Mouse (Mus musculus) midbrain, embryonic 16.5 days (tissue): Measurements from ENCODE around the gene Mill2. TPM values are rescaled to one million over a fixed set of nuclear protein-coding genes. Genes with fewer than 3 reads are reported as not detected.
A peak's percentile ranks its signal among the peaks of the same experiment; 100 is the strongest.

Source experiments
- ATAC-seq: fragments of 200-750 bp; cut with Nextera tagmentation; 2 replicates; pipeline ENCODE4 v1.8.0; 2017; ENCODE audit warnings: moderate TSS enrichment
- H3K27ac ChIP-seq: fragments of 300-500 bp; sonication (generic); 2 replicates; pipeline ENCODE4 v1.5.1; 2014; ENCODE audit warnings: mild to moderate bottlenecking, low read length, mixed read lengths
- H3K27me3 ChIP-seq: fragments of 300-500 bp; sonication (generic); 2 replicates; pipeline ENCODE4 v1.6.1; 2014; ENCODE audit warnings: low read depth, low read length, mixed read lengths; ENCODE audit not compliant: control insufficient read depth, insufficient read depth
- H3K36me3 ChIP-seq: fragments of 300-500 bp; sonication (generic); 2 replicates; pipeline ENCODE4 v1.6.1; 2014; ENCODE audit warnings: mild to moderate bottlenecking, low read length, moderate library complexity, mixed read lengths; ENCODE audit not compliant: control insufficient read depth, insufficient read depth
- H3K4me1 ChIP-seq: fragments of 300-500 bp; sonication (generic); 2 replicates; pipeline ENCODE4 v1.6.1; 2014; ENCODE audit warnings: mild to moderate bottlenecking, low read length, mixed read lengths; ENCODE audit not compliant: control insufficient read depth, insufficient read depth
- H3K4me2 ChIP-seq: fragments of 300-500 bp; sonication (generic); 2 replicates; pipeline ENCODE4 v1.6.1; 2014; ENCODE audit warnings: mild to moderate bottlenecking, low read length, mixed read lengths
- H3K4me3 ChIP-seq: fragments of 300-500 bp; sonication (generic); 2 replicates; pipeline ENCODE4 v1.5.1; 2014; ENCODE audit warnings: low read depth, mild to moderate bottlenecking, low read length, moderate library complexity, mixed read lengths
- H3K9ac ChIP-seq: fragments of 300-500 bp; sonication (generic); 2 replicates; pipeline ENCODE4 v1.6.1; 2014; ENCODE audit warnings: low read depth, low read length, mixed read lengths
- H3K9me3 ChIP-seq: fragments of 300-500 bp; sonication (generic); replicated peaks from 2 replicates; pipeline ENCODE4 v1.6.1; 2014; ENCODE audit warnings: mild to moderate bottlenecking, low read length, mixed read lengths; ENCODE audit not compliant: control insufficient read depth, poor library complexity, severe bottlenecking
- WGBS: fragments of 180-500 bp; shearing (Covaris S2); extraction: QIAGEN DNeasy Blood & Tissue Kit; methylation state at CpG from one replicate; pipeline ENCODE4 v1.1.7; 2014; 5-methylcytosine and 5-hydroxymethylcytosine counted together
- polyA plus RNA-seq: library from polyadenylated mRNA; unstranded; fragments of >200 nt; fragmentation: Nextera tagmentation; extraction: Ambion mirVana; gene quantifications from 2 replicates; pipeline ENCODE4 v1.2.1, GENCODE M21; 2015

The Mill2 gene
- polyA plus RNA-seq, 1 experiment from 2014 or later: 0.69 TPM

DNA sequence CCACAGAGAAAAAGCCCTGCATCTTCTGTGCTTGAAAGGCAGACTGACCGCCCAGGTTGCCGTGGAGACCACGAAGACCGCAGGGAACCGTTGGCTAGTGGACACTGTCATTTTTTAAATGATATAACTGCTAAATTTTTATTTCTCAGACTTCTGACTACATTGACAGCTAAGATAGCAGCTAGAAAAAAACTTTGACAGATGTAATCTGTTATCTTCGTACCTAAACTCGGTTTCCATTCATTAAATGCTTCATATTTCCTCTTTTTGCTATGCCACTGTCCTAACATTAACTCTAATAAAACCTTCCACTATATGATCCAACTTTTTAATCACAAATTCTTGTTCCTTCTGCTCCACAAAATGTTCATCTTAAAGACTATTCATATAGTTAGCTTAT lies 10.2 kb upstream of the Mill2 start:
- H3K9me3 ChIP-seq: no peaks in the 10 kb centered on the region
- H3K4me1 ChIP-seq: no peaks in the 10 kb centered on the region
- no peak overlapping the region for H3K27ac ChIP-seq
- ATAC-seq: no peak
- H3K9ac ChIP-seq: no peak overlapping the region
- H3K4me3 ChIP-seq: no peak overlapping the region
- H3K36me3 ChIP-seq: no peaks in the 10 kb centered on the region
- WGBS: 67% methylated on average over 7 of the region's 7 CpGs
- H3K4me2 ChIP-seq: no peak overlapping the region
- H3K27me3 ChIP-seq: no peaks in the 10 kb centered on the region

DNA sequence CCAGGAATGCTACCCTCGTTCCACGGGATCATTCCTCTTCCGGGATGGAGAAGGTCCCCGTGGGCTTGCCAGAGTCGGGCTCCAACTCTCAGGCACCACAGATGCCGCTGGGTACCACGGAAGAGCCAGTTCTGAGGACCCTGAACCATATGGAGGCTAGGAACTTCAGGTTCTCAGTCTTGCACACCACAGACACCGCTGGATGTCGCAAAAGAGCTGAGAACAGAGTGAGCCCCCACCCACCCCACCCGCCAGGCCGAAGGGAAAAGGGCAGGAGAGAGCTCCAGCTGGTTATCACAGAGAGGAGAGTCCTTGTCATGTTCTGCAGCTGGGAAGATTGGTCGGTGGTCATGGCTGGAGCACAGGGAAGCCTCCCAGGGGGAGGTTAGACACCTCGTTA lies 7.5 kb upstream of the Mill2 start:
- 57% methylated on average over 13 of the region's 13 CpGs for WGBS
- no peaks in the 10 kb centered on the region for H3K27me3 ChIP-seq
- ATAC-seq: no peak
- H3K27ac ChIP-seq: no peak overlapping the region
- no peaks in the 10 kb centered on the region for H3K9me3 ChIP-seq
- no peak overlapping the region for H3K4me2 ChIP-seq
- H3K36me3 ChIP-seq: no peaks in the 10 kb centered on the region
- no peak overlapping the region for H3K9ac ChIP-seq
- no peaks in the 10 kb centered on the region for H3K4me1 ChIP-seq
- no peak overlapping the region for H3K4me3 ChIP-seq

DNA sequence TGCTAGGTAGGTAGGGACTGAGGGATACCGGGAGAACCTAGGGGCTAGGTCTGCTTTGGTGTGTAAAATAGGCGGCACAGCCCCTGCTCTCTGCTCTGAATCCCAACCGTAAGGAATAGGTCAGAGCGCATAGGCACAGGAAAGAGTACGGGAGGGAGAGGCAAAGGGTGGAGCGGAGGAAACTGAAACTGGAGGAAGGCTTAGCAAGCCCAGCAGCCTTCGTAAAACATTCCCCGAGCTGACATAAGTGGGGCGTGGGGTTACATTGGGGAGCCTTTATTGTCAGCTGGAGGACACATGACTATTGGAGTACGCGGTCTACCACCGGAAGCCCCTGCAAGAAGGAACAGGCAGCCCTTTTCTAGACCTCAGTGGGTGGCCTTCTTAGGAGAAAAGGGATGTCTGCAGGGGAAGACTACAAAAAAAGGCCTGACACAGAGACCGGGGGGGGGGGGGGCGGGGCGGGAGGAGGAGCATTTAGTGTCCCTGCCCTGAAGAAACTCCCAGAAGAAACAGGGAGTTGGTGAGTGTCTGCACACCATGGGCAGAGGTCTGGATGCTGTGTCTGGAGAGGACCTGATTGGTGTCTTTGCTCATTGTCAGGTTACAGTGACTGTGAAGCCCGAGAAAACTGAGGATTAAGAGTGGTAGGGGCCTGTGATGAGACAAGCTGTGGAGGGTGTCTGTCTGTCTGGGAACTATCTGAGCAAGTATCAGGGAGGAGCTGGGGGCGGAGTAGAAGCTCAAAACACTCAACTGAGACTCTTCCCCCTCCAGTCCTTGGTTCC lies 814 bp downstream of the Mill2 start:
- Histone ChIP-seq H3K9me3 (no peaks in the 10 kb centered on the region), H3K4me1 (no peaks in the 10 kb centered on the region), H3K36me3 (no peaks in the 10 kb centered on the region), H3K4me2 (peak overlapping the region; percentile 74), H3K27ac (peak overlapping the region; percentile 71), H3K9ac (peak overlapping the region; percentile 66), H3K4me3 (peak overlapping the region; percentile 40), H3K27me3 (no peaks in the 10 kb centered on the region)
- peak; percentile 77 for ATAC-seq
- 4% methylated on average over 14 of the region's 17 CpGs for WGBS

DNA sequence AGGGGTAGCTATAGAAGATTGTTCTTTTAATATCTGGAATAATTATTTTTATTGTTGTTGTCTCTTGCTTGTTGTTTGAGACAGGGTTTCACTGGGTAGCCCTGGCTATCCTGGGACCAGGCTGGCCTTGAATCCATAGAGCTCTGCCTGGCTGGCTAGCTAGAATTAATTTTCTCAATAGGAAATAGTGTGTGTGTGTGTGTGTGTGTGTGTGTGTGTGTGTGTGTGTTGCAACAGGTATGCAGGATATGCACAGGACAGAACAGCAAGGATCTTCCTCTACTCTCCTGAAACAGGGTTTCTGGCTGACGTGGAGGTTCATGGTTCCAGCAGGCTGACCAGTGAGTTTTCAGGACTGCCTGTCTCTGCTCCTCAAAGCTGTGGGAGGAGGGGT lies 1.4 kb downstream of the Mill2 start:
- peak; percentile 51 for ATAC-seq
- Histone ChIP-seq H3K36me3 (no peaks in the 10 kb centered on the region), H3K9me3 (no peaks in the 10 kb centered on the region), H3K27ac (no peak overlapping the region), H3K27me3 (no peaks in the 10 kb centered on the region), H3K4me2 (peak overlapping the region; percentile 48), H3K4me3 (no peak overlapping the region), H3K9ac (no peak overlapping the region), H3K4me1 (no peaks in the 10 kb centered on the region)
- 55% methylated on average over 1 of the region's 1 CpGs for WGBS

DNA sequence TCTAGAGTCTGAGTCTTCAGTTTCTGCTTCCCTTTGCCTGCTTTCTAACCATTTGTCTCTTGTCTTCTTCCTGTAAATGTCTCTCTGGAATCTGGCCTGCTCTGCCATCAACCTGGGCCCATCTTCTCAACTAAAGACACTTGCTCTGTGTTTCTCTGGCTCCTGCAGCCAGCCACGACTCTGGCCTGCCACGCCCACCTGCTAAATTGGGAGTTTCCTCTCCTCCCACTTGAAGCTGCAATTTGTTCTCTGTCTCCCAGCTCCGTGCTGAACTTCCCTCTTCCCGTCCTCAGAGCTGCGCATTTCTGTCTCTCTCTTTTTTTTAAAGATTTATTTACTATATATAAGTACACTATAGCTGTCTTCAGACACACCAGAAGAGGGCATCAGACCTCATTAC lies 5.0 kb downstream of the Mill2 start:
- no peaks in the 10 kb centered on the region for H3K9me3 ChIP-seq
- H3K36me3 ChIP-seq: no peaks in the 10 kb centered on the region
- H3K4me1 ChIP-seq: no peaks in the 10 kb centered on the region
- no peak overlapping the region for H3K27ac ChIP-seq
- H3K9ac ChIP-seq: no peak overlapping the region
- H3K27me3 ChIP-seq: no peaks in the 10 kb centered on the region; the same call in 1 of the 2 replicates
- WGBS: 58% methylated on average over 5 of the region's 5 CpGs
- no peak for ATAC-seq
- H3K4me3 ChIP-seq: no peak overlapping the region
- H3K4me2 ChIP-seq: no peak overlapping the region

DNA sequence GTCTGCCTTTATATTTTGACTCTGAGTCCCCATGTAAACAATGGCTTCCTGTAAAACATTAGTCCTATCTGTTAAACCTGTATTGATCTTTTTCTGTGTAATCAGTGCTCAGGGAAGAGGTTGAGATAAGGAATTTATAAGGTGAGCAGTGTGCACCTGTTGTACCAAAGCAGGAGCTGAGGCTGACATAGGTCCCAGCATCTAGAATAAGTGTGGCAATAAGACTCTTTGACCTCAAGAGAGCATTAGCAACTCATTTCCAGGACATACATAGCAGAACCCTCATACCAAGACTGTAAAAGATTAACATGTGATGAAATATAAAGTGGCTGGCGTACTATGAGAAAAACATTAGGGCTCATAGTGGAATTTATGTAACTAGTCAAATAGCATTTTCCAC lies 8.6 kb downstream of the Mill2 start:
- no peak for ATAC-seq
- Histone ChIP-seq H3K4me1 (no peaks in the 10 kb centered on the region), H3K27me3 (no peaks in the 10 kb centered on the region; the same call in 1 of the 2 replicates), H3K27ac (no peak overlapping the region), H3K9ac (no peak overlapping the region), H3K4me2 (no peak overlapping the region), H3K4me3 (no peak overlapping the region), H3K36me3 (no peaks in the 10 kb centered on the region), H3K9me3 (no peaks in the 10 kb centered on the region)
- 98% methylated on average over 1 of the region's 1 CpGs for whole genome bisulfite sequencing

DNA sequence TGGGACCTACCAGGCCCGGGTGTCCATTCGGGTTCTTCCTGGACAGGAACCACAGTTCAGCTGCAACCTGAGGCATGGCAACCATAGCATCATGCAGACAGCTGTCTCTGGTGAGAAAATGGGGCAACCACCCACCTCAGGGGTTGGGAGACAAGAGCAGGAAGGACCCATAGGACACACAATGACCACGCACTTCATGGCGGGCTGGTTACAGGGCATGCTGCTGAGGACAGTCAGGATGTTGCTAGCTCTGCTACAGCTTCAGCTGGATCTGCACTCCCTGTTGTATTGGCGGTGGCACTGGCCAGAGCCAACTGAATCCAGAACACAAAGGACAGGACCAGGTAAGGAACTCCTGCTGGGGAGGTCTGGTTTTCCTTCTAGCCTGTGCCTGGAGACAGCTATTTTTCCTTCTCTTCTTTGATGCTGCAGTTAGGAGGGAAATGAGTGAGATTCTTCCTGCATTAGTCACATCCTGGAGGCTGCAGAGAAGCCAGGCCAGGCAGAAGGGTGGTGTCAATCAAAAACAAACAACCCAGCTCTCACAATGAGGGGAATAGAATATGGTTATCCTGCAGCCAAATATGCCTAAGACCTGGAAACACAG lies 18.6 kb downstream of the Mill2 start:
- Histone ChIP-seq H3K4me2 (no peak overlapping the region), H3K4me1 (no peaks in the 10 kb centered on the region), H3K36me3 (no peaks in the 10 kb centered on the region), H3K9me3 (0 out of 2 replicates have a peak, but pooled peaks cover 4% of the 10 kb centered on the region), H3K4me3 (no peak overlapping the region), H3K27me3 (no peaks in the 10 kb centered on the region), H3K9ac (no peak overlapping the region), H3K27ac (no peak overlapping the region)
- 76% methylated on average over 5 of the region's 5 CpGs for WGBS
- no peak for ATAC-seq

DNA sequence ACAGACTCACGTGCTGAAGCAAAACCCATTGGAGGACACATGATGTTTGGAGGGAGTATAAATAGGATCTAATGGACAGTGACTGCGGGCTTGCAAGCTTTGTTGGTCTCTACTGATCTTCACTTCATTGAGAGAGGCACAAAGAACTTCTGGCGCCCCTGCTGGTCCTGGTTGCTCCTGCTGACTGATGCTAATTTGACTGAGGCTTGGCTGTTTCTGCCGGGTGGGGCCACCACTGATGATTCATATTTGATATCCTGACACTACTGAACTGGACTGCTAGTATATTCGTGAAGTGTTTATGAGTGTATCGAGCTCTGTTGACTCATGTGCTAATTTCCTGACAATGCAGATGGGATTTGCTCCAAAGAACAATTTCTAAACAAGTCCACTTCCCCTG lies 23.0 kb downstream of the Mill2 start:
- Histone ChIP-seq H3K36me3 (no peaks in the 10 kb centered on the region), H3K4me2 (no peak overlapping the region), H3K9me3 (0 out of 2 replicates have a peak, but pooled peaks cover 4% of the 10 kb centered on the region), H3K4me1 (no peaks in the 10 kb centered on the region), H3K27me3 (no peaks in the 10 kb centered on the region), H3K4me3 (no peak overlapping the region), H3K27ac (no peak overlapping the region), H3K9ac (no peak overlapping the region)
- WGBS: 86% methylated on average over 6 of the region's 6 CpGs
- no peak for ATAC-seq

DNA sequence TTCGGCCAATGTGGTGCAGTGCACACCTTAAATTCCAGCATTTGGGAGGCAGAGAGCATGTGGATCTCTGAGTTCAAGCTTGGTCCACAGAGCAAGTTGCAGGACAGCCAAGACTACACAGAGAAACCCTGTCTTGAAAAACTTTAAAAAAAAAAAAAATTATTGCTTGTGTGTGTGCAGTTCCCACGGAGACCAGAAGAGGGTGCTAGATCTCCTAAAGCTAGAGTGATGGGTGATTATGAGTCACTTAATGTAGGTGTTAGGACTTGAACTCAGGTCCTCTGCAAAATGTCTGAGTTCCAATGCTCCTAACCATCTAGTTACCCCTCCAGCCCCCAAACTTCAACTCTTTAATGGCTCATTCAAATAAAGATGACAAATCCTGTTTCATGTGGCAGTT lies 28.7 kb downstream of the Mill2 start:
- H3K36me3 ChIP-seq: no peaks in the 10 kb centered on the region
- WGBS: 76% methylated on average over 2 of the region's 2 CpGs
- ATAC-seq: no peak
- H3K9me3 ChIP-seq: peaks cover 2% of the 10 kb centered on the region; the same call in 1 of the 2 replicates
- peaks cover 6% of the 10 kb centered on the region for H3K4me1 ChIP-seq
- no peak overlapping the region for H3K27ac ChIP-seq
- no peak overlapping the region for H3K4me2 ChIP-seq
- no peak overlapping the region for H3K4me3 ChIP-seq
- H3K9ac ChIP-seq: no peak overlapping the region
- no peaks in the 10 kb centered on the region for H3K27me3 ChIP-seq
